Mouse (Mus musculus) layer of hippocampus, adult 18-20 months (tissue): ENCODE results near the gene C1qtnf5. TPM values are rescaled to one million over a fixed set of nuclear protein-coding genes. Genes with fewer than 3 reads are reported as not detected.
"Not testable (repeated sequence)": the region's sequence is repeated elsewhere in the genome, so short reads cannot be mapped to it uniquely, and the experiment has no call there.

Experiments used
- DNase-seq, 2 experiments: peaks; one replicate each; pipeline ENCODE4 v3.0.0; 2022; ENCODE audit warnings: low spot score in 2 of 2
- total RNA-seq, 2 experiments: library from RNA; stranded (reverse); gene quantifications; 2 replicates each; pipeline ENCODE4 v1.2.3; 2021

Gene C1qtnf5
- total RNA-seq, 2 experiments from 2014 or later: 16.9 to 21.2 TPM

DNA sequence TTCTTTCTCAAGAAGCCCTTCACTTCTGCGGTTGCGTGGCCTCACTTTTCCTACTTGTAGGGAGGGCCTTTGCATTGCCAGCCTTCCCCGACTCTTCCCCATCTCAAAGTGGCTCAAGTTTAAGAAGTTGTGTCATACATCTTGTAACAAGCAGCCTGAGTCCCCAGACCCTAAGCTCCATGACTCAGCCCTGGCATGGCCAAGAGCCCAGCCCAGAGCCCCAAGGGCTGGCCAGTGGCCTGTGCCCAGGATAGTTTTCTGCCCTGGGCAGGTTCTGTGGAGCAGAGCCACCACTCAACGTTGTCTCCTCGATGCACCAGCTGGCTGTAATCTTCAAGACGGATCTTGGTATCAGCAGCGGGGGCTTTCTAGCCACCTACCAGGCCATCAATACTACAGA, 2.2 kb upstream of the C1qtnf5 start:
- no peak for DNase-seq

DNA sequence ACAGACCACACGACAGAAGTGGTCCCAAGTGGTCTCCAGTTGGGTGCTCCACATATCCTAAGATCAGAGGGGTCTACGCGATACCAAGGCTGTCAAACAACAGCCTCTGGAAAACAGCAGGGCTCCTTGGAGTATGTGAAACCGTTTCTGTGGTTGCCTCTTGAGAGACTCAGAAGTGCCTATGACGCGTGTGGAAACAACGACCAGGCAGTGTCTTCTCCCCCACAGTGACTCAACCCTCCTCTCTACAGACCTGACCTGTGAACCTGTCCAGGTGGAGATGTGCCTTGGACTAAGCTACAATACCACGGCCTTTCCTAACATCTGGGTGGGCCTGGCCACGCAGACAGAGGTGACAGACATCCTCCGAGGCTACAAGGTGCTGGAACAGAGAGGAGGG, 1.3 kb upstream of the C1qtnf5 start:
- DNase-seq: no peak

DNA sequence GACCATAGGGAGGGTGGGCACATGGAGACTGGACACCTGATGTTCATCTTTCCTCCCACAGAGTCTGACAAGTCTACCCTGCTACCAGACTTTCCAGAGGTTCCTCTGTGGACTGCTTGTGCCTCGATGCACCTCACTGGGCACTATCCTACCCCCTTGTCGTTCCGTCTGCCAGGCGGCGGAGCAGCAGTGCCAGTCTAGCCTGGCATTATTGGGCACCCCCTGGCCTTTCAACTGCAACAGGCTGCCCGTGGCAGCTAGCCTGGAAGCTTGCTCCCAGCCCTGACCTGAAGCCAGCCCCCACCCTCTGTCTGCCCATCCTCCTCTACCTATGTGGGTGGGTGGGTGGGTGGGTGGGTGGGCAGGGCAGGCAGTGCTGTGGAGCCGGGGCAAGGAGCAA, 863 bp upstream of the C1qtnf5 start:
- DNase-seq: no peak

DNA sequence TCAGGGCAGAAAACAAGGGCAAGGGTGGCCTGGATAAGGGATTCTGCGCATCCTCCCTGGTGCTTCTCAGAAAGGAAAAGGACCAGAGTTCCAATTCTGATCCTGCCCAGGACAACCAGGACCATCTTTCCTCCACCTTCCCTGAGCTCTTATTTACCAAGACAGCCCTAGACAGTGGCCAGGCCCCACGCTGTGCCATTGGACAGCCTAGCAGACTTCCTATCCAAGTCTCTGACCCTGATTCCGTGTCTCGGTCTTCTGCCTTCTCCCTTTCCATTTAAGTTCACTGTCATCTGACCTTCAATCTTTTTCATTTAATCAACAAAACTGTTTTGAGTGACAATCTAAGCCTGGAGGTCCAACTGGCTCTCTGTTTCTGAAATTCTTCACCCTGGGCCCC, 449 bp upstream of the C1qtnf5 start:
- DNase-seq: no peak

DNA sequence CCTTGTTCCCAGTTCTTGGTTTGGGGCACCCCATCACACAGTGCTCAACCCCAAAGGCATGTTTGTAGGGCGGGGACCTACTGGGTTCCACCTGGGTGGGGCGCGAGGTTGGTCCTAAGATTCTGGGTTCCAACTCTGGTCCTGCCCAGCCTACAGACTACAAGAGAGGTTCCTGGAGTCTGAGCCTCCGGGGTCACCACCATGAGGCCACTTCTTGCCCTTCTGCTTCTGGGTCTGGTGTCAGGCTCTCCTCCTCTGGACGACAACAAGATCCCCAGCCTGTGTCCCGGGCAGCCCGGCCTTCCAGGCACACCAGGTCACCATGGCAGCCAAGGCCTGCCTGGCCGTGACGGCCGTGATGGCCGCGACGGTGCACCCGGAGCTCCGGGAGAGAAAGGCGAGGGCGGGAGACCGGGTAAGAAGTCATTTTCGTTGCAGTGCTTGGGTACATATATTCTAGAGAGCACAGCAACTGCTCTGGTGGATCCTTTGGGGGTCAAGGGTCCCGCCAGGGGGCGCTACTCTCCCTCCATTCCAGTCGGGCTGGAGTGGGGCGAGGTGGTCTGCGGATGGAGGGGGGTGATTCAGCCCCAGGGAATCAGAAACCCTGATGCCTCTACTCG, 623 bp downstream of the C1qtnf5 start:
- no peak for DNase-seq

DNA sequence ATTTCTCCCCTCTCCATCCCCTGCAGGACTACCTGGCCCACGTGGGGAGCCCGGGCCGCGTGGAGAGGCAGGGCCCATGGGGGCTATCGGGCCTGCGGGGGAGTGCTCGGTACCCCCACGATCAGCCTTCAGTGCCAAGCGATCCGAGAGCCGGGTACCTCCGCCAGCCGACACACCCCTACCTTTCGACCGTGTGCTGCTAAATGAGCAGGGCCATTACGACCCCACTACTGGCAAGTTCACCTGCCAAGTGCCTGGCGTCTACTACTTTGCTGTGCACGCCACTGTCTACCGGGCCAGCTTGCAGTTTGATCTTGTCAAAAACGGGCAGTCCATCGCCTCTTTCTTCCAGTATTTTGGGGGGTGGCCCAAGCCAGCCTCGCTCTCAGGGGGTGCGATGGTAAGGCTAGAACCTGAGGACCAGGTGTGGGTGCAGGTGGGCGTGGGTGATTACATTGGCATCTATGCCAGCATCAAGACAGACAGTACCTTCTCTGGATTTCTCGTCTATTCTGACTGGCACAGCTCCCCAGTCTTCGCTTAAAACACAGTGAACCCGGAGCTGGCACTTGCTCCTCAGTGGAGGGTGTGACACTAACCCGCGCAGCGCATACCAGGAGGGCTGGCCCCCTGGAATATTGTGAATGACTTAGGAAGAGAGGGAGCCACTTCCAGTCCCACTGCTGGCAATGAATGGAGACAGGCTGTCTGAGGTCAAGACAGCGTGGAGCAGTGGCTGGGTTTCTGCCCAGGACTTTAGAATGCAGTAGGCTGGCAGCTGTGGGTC, 1.4 kb downstream of the C1qtnf5 start:
- no peak for DNase-seq

DNA sequence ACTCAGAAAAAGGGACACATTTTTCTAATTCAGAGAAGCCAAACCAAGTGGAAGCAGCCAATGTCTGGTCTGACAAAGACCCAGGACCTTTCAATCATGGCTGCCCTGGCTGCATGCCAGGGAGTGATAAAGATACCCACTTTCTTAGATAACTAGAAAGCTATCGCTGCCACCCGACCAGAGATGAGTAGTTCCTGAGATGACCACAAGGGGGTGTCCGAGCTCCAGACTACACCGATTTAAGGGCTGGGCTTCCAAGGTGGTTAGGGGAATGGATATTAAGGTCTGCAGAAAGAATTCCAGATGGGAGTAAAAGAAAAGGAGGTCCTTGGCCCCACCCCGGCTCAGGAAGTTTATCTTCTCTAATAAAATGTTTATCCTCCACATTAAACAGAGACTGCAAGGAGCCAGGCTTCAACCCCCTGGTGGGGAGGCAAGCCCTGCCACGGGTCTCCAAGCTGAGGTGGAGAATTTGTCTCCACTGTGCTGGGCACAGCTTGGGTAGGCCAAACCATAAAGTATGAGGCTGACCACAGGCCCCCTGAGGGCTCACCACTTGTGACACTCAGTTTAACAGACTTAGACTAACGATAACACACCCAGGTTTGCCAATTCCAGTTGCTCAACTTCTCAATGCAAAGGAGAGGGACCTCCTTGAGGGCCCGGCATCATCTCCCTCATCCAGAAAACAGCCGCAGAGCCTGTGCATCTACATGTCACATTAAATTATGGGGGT, 2.5 kb downstream of the C1qtnf5 start:
- DNase-seq: peak in 1 of 2 experiments; percentile 86

DNA sequence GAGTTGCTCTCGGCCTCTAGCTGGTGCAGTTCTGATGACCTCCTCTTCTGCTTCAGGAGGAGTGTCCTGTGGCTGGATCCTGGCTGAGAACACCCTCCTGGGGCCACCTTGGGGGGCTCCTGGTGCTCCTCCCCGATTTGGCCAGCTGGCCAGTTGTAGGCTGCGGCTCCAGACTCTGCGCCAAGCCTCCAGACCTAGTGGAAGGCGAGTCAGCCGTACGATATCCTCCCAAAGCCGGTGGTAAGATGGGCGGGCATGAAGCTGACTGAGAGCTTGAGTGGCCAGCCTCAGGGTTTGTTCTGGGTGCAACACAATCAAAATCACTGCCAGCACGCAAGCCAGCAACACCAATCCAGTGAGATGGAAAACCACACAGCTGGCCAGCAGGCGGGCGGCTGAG, 4.9 kb downstream of the C1qtnf5 start:
- DNase-seq: not testable (repeated sequence)

DNA sequence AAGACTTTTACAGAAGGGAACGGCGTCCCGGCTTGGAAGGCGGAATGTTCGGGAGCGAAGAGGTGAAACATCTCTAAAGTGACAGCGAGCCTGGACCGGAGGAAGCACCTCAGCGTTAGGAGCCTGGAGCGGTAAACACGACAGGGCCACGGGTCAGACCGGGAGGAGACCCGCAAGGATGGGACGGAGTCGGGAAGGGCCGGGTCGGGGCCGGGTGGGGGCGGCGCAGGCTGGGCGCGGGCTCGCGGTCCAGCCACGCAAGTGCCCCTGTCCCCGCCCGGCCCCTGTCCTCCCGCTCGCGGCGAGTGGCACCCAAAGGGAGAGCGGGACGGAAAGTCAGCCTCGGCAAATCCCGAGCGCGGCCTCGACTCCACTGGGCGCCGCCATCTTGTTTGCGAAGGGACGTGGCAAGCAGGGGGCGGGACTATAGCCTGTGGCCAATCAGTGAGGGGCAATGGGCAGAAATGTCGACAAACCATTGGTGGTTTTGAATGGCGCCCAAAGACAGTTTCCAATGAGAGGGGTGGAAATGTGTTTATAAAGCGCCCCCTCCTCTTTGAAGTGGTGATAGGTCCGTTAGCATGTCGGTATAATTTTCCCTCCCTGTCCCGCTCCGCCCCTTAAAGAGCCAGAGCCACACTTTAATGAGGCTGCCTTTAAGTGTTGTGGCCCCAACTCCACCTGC, 6.2 kb downstream of the C1qtnf5 start, which contains the start of the genes Gm49380 and Rnf26:
Gm49380 (minus strand) TSS at position 396 of the 685 bp plus-strand sequence.
Rnf26 (minus strand) TSS at position 413 of the 685 bp plus-strand sequence.
- peak; percentile 94 to 97 for DNase-seq

DNA sequence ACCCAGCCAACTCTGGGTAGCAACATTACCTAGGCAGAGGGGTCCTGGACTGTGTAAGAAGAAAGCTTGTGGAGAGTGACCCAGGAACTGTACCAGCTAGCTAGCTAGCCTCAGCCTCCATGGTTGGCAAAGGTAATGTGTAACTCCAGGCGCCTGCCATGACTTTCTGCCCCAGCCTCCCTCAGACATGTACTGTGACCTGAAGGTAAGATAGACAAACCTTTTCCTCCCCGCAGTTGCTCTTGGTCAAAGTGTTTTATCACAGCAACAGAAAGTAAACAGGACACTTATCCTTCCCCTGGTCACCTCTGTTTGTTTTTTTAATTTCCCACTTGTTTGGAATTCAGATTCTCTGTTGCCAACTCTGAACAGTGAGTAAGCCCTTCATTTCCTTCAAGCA, 7.4 kb downstream of the C1qtnf5 start:
- no peak for DNase-seq

DNA sequence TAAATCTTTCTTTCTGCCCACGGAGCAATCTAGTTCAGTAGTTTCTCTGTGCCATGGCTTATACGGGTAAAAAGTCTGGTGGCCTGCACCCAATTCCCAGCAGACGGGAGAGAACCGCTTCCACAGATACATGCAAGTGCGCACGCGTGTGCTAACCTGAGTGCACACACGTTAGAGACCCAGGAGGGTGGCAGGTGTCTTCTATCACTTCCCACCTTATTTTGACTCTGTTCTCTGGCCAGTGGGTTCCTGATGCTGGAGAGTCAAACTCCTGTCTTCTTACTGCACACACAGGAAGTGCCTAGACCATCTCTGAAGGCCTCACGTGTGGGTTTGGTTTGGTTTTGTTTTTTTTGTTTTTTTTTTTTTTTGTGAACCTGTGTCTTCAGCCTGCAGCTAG, 8.6 kb downstream of the C1qtnf5 start:
- DNase-seq: no peak

DNA sequence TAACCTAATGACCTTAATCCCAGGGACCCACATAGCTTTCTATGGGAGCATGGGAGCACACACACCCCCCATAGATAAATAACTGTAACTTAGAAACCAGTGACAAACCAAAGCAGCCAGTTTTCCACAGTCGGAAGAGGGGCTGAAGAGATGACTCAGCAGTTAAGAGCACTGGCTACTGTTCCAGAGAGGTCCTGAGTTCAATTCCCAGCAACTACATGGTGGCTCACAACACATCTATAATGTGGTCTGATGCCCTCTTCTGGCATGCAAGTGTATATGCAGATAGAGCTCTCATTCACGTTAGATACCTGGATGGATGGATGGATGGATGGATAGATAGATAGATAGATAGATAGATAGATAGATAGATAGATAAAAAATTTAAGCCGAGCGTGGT, 9.1 kb downstream of the C1qtnf5 start:
- no peak for DNase-seq

DNA sequence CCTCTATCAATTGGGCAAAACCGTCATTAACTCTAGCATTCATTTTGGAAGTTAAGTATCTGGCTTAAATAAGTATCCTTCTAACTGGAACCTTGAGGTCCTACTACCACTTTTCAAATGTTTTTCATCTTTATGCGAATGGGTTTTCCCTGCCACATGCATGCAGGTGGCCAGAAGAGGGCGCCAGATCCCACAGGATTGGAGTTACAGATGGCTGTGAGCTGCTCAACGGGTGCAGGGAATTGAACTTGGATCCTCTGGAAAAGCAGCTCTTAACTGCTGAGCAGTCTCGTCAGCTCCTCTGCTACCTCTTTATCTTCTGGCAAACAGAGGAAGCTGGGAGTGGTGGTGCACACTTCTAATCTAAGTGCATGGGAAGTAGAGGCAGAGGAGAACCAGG, 12.0 kb downstream of the C1qtnf5 start:
- DNase-seq: no peak

DNA sequence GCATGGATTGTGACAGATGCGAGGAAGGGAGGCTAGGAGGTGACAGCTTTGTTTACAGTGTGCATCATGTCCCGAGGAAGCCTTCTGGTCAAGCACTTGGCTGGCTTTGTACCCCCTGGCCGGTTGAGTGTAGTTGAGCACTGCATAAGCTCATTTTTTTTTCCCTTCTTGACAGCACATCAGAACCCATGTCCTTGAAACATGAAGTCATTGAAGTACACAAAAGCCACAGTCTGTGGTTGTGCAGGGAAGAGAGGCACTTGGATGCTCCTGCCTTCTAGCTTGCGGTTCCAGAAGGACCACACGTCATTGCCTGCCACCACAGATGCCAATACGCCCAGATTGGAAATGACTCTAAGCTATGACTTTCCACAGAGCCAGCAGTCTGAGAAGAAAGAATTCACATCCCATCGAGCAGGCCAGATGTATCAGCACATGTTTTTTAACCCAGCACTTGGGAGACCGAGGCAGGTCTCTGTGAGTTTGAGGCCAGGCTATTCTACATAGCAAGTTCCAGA, 13.0 kb downstream of the C1qtnf5 start:
- DNase-seq: peak in 1 of 2 experiments; percentile 58

DNA sequence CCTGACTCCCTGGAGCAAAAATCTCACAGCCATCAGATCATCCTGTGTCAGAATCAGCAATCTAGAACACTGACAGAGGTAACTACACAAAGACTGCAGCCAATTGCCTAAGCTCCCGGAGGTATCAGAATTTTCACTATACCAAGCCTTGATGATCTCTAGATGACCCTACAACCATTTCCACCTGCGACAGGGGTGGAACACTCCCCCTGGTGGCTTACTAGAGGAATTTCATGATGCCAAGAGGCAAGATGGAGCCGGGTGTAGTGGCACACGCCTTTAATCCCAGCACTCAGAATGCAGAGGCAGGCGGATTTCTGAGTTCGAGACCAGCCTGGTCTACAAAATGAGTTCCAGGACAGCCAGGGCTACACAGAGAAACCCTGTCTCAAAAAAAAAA, 17.3 kb downstream of the C1qtnf5 start:
- DNase-seq: no peak

DNA sequence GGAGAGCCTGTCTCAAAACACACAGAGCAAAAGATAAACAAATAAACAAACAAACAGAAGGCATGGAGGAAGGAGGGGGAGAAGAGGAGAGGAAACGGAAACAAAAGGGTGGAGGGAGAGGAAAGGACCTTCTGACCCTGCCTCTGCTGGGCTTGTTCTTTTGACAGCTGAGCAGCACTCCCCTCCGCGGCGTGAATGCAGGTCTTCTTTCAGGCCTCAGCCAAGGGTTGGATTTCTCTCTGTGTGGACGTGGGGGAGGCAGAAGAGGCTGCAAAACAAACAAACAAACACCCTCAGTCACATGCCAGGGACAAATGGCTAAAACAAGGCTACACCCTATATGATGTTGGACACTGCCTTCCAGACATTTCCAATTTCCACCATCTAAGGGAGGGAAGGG, 18.0 kb downstream of the C1qtnf5 start:
- no peak for DNase-seq

DNA sequence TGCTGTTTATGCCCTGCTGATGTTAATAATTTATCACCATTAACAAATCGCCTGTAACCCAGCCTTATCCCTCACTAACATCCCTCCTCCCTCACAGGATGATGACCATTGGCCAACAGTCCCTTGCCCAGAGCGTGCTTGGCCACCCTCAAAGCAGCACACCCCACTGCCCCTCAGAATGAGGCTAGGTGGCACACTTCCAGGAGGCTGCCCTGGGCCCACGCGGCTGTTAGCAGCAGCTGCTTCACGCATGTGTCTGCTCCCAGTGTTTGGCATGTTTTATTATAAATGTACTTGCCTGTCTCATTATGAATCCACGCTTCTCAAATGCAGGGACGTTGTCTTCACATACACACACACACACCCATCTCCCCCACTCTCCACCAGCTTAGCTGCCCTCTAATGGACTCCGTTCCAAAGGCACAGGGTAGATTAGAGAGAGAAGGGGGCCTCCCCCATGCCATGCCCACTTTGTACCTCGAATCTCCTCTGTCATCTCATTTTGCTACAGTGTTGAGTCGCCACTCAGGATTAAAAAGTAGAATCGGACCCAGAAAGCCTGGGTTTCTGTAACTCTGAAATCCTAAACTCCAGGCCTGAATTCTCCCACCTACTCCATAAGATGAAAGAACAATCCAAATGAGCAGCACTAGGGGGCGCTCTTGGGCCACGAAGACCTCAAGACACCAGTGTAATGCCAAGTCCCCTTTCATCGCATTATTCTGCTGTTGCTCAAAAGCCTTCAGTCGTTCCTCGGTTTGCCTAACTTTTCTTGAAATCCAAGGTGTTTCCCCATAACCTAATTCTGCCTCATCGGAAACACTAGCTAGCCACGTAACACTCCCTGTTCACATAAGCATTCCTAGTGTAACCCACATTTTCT, 18.7 kb downstream of the C1qtnf5 start:
- DNase-seq: peak; percentile 79 to 95

DNA sequence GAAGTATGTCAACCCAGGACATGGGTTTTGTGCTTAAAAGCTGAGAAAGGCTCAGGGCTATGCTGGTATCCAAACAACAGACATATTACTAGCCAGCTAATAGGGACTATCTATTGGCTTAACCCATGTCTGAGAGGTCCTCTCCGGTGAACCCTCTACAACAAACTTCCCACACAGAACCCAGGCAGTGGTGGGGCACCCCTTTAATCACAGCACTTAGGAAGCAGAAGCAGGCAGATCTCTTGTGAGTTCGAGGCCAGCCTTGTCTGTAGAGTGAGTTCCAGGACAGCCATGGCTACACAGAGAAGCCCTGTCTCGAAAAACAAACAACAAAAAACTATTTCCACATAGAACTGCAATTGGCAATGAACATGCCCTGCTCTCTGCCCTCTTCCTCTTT, 19.7 kb downstream of the C1qtnf5 start:
- DNase-seq: no peak

DNA sequence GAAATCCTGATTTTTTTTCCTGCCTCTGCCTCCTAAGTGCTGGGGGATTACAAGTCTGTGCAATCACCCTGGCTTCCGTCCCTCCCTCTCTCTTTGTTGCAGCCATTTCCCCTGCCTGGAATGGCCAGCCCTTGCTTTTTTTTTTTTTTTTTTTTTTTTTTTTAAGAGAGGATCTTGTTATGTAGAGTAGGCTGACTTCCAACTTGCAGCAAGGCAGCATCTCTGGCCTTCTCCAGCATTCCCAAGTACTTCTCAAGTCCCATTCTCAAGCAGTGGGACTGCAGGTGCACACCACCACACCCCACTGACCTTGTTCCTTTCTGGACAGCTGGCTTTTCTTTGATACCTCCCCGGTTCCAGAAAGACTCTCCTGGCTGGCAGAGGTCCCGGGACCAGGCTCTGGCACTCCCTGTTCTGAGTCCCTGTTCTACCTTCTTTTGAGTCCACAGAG, 20.3 kb downstream of the C1qtnf5 start:
- no peak for DNase-seq

DNA sequence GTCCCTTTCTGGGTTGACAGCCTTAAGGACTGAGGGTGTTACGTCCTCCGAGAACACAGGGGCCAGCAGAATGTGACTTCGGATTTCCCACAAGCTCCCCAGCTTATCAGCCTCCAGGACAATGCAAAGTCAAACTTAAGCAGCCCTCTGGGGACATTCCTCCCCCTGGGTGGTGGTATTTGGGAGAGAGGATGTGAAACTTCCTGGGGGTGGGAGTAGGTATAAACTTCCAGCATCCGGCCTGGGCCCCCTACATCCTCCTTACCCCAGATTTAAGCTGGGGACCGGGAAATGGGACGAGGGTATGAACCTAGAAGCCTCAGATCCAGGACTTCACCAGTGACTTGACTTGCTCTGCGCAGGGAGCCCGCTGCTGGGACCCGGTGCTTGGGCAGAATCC, 22.6 kb downstream of the C1qtnf5 start:
- DNase-seq: no peak
